Mouse (Mus musculus) intestine, embryonic 15.5 days (tissue): ENCODE results near the gene Unc5b. TPM values are rescaled to one million over a fixed set of nuclear protein-coding genes. Genes with fewer than 3 reads are reported as not detected.
"Not testable (repeated sequence)": the region's sequence is repeated elsewhere in the genome, so short reads cannot be mapped to it uniquely, and the experiment has no call there.

ENCODE experiments used
- ATAC-seq: fragments of 200-750 bp; cut with Nextera tagmentation; 2 replicates; pipeline ENCODE4 v1.8.0; 2017; ENCODE audit warnings: moderate TSS enrichment, moderate library complexity
- H3K27ac ChIP-seq: fragments of 300-500 bp; sonication (generic); 2 replicates; pipeline ENCODE4 v1.5.1; 2015; ENCODE audit warnings: mild to moderate bottlenecking, inconsistent platforms
- H3K27me3 ChIP-seq: fragments of 300-500 bp; sonication (generic); replicated peaks from 2 replicates; pipeline ENCODE4 v1.6.1; 2015; ENCODE audit warnings: inconsistent platforms
- H3K36me3 ChIP-seq: fragments of 300-500 bp; sonication (generic); 2 replicates; pipeline ENCODE4 v1.6.1; 2015; ENCODE audit warnings: inconsistent platforms
- H3K4me1 ChIP-seq: fragments of 300-500 bp; sonication (generic); replicated peaks from 2 replicates; pipeline ENCODE4 v1.6.1; 2015; ENCODE audit warnings: inconsistent platforms
- H3K4me2 ChIP-seq: fragments of 300-500 bp; sonication (generic); replicated peaks from 2 replicates; pipeline ENCODE4 v1.6.1; 2015; ENCODE audit warnings: mild to moderate bottlenecking, inconsistent platforms
- H3K4me3 ChIP-seq: fragments of 300-500 bp; sonication (generic); replicated peaks from 2 replicates; pipeline ENCODE4 v1.5.1; 2015; ENCODE audit warnings: inconsistent platforms
- H3K9ac ChIP-seq: fragments of 300-500 bp; sonication (generic); 2 replicates; pipeline ENCODE4 v1.6.1; 2015; ENCODE audit warnings: inconsistent platforms
- H3K9me3 ChIP-seq: fragments of 300-500 bp; sonication (generic); 2 replicates; pipeline ENCODE4 v1.6.1; 2016; ENCODE audit warnings: inconsistent platforms
- WGBS: fragments of 180-500 bp; shearing (Covaris S2); methylation state at CpG from one replicate; pipeline ENCODE4 v1.1.7; 2015; 5-methylcytosine and 5-hydroxymethylcytosine counted together
- polyA plus RNA-seq: library from polyadenylated mRNA; unstranded; fragments of >200 nt; fragmentation: Nextera tagmentation; extraction: Ambion mirVana; gene quantifications from 2 replicates; pipeline ENCODE4 v1.2.1, GENCODE M21; 2015

Gene Unc5b
- polyA plus RNA-seq, result 4.6 and 5.1 TPM in 2 replicates

DNA sequence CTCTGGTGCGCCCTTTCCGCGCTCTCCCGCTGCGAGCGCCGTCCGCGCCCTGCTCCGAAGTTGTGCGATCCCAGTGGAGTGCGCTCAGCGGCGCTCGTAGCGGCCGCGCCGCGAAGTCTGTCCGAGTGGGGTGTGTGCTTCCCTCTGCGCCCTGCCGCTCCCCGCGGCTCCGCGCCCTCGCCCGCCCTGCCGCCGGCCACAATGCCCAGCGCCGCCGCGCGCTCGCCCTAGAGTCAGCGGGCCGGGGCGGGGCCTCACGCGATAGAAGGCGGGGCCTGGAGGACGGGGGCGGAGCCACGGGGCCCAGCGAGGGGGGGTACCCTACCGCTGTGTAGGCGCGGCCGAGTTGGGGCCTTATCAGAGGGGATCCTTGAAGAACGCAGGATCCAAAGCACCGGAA is at the start of gene Unc5b:
Gene Unc5b (minus strand): TSS at position 203 of the 400 bp plus-strand sequence.
- Histone ChIP-seq H3K9me3 (no peaks in the 10 kb centered on the region), H3K4me3 (peak within 1 kb of the TSS; percentile 73), H3K4me2 (peak within 1 kb of the TSS; percentile 99), H3K36me3 (no peaks in the 10 kb centered on the region), H3K27me3 (peaks cover 18% of the 10 kb centered on the region), H3K4me1 (peaks cover 42% of the 10 kb centered on the region), H3K9ac (peak within 1 kb of the TSS; percentile 85), H3K27ac (peak within 1 kb of the TSS; percentile 91)
- WGBS, result under 1% methylated on average over 53 of the region's 53 CpGs
- ATAC-seq, result peak; percentile 97

- Histone ChIP-seq H3K27ac (no peak overlapping the region), H3K4me3 (no peak overlapping the region), H3K36me3 (no peaks in the 10 kb centered on the region), H3K9ac (no peak overlapping the region), H3K27me3 (no peaks in the 10 kb centered on the region), H3K4me1 (no peaks in the 10 kb centered on the region), H3K4me2 (no peak overlapping the region), H3K9me3 (no peaks in the 10 kb centered on the region)
- WGBS, result 82% methylated on average over 4 of the region's 4 CpGs
- ATAC-seq, result no peak
Observed at GRCm38 (mm10) chr10:60879817-60880216, 48.4 kb upstream of the Unc5b start.

GRCm38 (mm10) chr10:60877075-60877474 is 45.7 kb upstream of the Unc5b start:
- Histone ChIP-seq H3K9ac (no peak overlapping the region), H3K27me3 (no peaks in the 10 kb centered on the region), H3K9me3 (no peaks in the 10 kb centered on the region), H3K4me2 (no peak overlapping the region), H3K4me1 (no peaks in the 10 kb centered on the region), H3K36me3 (no peaks in the 10 kb centered on the region), H3K4me3 (no peak overlapping the region), H3K27ac (no peak overlapping the region)
- no peak for ATAC-seq
- 90% methylated on average over 5 of the region's 5 CpGs for WGBS

DNA sequence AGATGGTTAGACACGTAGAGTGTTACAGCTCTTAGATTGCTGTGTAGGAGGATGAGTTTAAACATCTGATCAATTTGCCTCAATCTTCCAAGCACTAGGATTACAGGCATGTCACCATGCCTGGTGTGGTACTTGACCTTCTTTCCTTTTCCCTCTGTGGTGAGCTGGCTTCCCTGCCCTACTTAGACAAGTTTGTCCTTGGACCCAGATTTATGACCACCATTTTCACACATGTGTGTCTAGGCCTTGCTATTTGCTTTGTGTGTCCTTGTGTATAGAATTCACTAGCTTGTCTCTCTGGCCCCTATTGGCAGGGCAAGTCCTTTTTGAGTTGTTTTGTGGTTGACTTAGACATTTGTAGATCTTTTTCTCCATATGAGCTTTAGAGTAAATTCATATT is 43.6 kb upstream of the Unc5b start:
- no peaks in the 10 kb centered on the region for H3K27me3 ChIP-seq
- H3K9me3 ChIP-seq, result no peaks in the 10 kb centered on the region
- no peak overlapping the region for H3K27ac ChIP-seq
- H3K4me1 ChIP-seq, result no peaks in the 10 kb centered on the region
- no peak overlapping the region for H3K9ac ChIP-seq
- 67% methylated on average over 1 of the region's 1 CpGs for WGBS
- H3K4me3 ChIP-seq, result no peak overlapping the region
- H3K36me3 ChIP-seq, result no peaks in the 10 kb centered on the region
- H3K4me2 ChIP-seq, result no peak overlapping the region
- no peak for ATAC-seq

- Histone ChIP-seq H3K36me3 (no peaks in the 10 kb centered on the region), H3K27ac (no peak overlapping the region), H3K9ac (no peak overlapping the region), H3K4me2 (no peak overlapping the region), H3K4me3 (no peak overlapping the region), H3K4me1 (no peaks in the 10 kb centered on the region), H3K27me3 (no peaks in the 10 kb centered on the region), H3K9me3 (no peaks in the 10 kb centered on the region)
- WGBS, result 83% methylated on average over 6 of the region's 6 CpGs
- no peak for ATAC-seq
Observed at GRCm38 (mm10) chr10:60863318-60863717, 31.9 kb upstream of the Unc5b start.

DNA sequence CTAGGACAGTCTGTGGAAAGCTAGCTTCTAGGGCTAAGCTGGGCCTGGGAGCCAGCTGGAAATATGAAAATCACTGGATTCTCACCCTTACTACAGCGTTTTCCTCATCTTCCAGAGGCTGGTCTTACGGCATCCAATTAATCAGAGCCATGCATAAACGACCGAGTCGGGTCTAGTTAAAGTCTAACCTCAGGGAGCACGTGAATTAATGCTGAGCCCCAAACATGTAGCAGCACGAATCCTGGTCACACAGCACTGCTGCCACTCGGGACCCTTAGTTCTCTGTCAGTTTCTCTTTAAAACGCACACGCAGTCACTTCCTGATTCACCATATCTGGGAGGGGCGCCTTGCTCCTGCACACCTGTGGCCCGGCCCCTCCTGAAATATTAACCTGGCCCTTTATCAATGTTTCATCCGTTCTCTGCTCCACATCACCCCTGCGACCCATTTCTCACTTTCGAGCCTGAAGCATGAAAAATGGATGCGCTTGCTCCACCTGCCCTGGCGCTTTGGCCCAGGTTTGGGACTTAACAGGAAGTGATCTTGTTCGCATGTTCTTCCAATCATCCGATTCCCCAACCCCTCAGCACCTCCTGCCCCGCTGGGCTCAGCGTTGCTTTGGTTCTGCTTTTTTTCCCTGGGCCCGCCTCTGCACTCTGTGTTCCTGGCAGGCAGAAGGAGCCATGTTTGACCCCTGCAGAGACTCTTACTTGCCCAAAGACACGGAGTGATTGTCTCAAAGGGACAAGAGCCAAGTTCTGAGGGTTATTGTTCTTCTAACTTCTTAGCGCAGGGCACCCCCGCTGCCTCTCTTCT is 31.3 kb upstream of the Unc5b start:
- 54% methylated on average over 25 of the region's 25 CpGs for WGBS
- no peaks in the 10 kb centered on the region for H3K4me1 ChIP-seq
- H3K27ac ChIP-seq, result no peak overlapping the region
- H3K9me3 ChIP-seq, result no peaks in the 10 kb centered on the region
- 0 out of 2 replicates have a peak overlapping the region, but pooled peaks have one; percentile 5 for H3K9ac ChIP-seq
- ATAC-seq, result peak; percentile 63
- no peaks in the 10 kb centered on the region for H3K36me3 ChIP-seq
- H3K4me2 ChIP-seq, result peak overlapping the region; percentile 43
- peak overlapping the region; percentile 16; the same call in 1 of the 2 replicates for H3K4me3 ChIP-seq
- no peaks in the 10 kb centered on the region for H3K27me3 ChIP-seq

- H3K4me1 ChIP-seq, H3K4me2 ChIP-seq, H3K9ac ChIP-seq, H3K27me3 ChIP-seq, H3K9me3 ChIP-seq, H3K4me3 ChIP-seq, ATAC-seq, H3K36me3 ChIP-seq, H3K27ac ChIP-seq: not testable (repeated sequence)
Observed at GRCm38 (mm10) chr10:60845271-60845670, 13.9 kb upstream of the Unc5b start.

DNA sequence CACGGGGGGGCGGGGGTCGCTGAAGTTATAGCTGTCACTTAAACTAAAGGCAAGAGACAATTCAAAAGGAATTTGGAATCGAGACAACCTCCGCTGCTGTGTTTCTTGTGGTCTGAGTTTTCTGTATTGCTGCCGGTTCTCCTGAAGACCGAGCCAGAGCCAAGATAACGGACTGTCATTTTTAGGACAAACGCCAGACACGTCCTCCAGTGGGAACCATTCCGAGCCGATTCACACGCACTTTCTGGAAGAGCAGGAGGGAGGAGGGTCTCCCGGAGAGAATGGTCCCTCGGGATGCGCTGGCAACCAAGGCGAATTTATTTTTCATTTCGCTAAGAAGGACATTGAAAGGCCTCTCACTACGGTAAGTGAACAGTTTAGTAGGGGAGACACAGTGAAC is 7.4 kb upstream of the Unc5b start:
- 0 out of 2 replicates have a peak, but pooled peaks cover 4% of the 10 kb centered on the region for H3K27me3 ChIP-seq
- peak overlapping the region; percentile 15 for H3K4me2 ChIP-seq
- H3K27ac ChIP-seq, result no peak overlapping the region
- no peaks in the 10 kb centered on the region for H3K4me1 ChIP-seq
- 40% methylated on average over 19 of the region's 19 CpGs for WGBS
- H3K9me3 ChIP-seq, result no peaks in the 10 kb centered on the region
- ATAC-seq, result no peak
- no peaks in the 10 kb centered on the region for H3K36me3 ChIP-seq
- no peak overlapping the region for H3K4me3 ChIP-seq
- H3K9ac ChIP-seq, result no peak overlapping the region

GRCm38 (mm10) chr10:60834949-60835348 is 3.6 kb upstream of the Unc5b start:
- Histone ChIP-seq H3K4me3 (no peak overlapping the region), H3K4me2 (no peak overlapping the region), H3K4me1 (peaks cover 15% of the 10 kb centered on the region; the same call in 1 of the 2 replicates), H3K27ac (no peak overlapping the region), H3K27me3 (0 out of 2 replicates have a peak, but pooled peaks cover 4% of the 10 kb centered on the region), H3K36me3 (no peaks in the 10 kb centered on the region), H3K9ac (no peak overlapping the region), H3K9me3 (no peaks in the 10 kb centered on the region)
- ATAC-seq, result no peak
- 6% methylated on average over 13 of the region's 13 CpGs for WGBS

DNA sequence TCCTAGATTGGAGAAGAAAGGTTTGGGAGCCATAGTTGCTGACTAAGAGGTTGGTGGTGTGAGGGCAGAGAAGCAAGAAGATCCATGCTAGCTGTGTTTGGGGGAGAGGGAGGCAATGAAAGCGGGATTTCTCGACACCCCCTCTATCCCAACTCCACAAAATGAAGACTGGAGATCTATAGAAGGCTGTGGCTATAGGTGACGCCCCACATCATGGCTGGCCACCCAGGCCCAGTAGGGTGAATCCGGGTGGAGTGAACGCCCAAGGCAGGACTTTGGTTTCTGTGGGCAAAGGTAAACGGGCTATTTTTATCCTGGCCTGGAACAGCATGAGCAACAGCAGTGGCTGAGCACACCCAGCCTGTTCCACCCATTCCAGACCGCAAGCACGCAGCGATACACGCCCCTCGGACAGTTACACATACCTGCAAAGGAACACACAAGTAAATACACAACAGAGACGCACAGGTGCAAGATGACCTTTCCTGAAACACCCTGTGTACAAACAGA is 1.3 kb upstream of the Unc5b start:
- WGBS, result 67% methylated on average over 12 of the region's 12 CpGs
- peaks cover 29% of the 10 kb centered on the region for H3K4me1 ChIP-seq
- no peak overlapping the region for H3K27ac ChIP-seq
- H3K4me2 ChIP-seq, result no peak overlapping the region
- peak; percentile 12; the same call in 1 of the 2 replicates for ATAC-seq
- H3K9me3 ChIP-seq, result no peaks in the 10 kb centered on the region
- H3K9ac ChIP-seq, result no peak overlapping the region
- H3K27me3 ChIP-seq, result peaks cover 15% of the 10 kb centered on the region
- no peak overlapping the region for H3K4me3 ChIP-seq
- H3K36me3 ChIP-seq, result no peaks in the 10 kb centered on the region

DNA sequence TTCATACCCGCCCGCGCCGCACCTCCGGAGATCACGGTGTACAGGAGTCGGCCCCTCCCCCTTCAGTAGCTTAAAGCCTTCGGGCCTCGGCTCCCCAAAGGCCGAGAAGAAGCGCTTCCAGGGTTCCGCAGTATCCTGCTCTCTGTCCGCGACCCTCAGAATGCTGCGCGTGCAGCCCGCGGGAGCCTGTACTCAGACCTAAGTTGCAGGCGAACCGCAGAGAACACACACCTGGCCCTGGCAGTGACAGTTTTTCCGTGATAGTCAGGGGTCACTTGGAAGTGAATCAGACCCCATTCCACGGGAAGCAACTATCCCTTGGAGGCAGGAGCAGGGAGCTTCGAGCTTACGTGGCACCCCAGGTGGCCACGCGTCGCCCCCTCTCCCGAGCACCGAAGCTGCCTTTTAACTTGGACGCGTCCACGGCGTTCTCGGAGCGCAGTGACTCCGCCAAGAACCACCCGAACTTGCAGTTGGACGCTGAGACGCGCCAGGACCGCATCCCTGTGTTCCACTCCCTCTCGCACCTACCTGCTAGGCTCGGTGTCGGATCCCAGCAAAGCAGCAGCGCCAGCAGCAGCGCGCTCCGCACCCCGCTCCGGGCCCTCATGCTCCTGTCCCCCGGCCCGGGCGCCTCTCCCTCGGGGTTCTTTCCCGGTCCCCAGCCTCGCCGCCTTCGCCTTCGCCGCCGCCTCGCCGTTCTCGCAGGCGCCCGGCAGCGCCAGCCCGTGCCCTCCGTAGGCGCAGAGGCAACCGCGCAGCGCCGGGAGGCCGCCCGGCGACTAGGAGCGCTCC is 628 bp downstream of the Unc5b start:
- H3K36me3 ChIP-seq, result no peaks in the 10 kb centered on the region
- no peaks in the 10 kb centered on the region for H3K9me3 ChIP-seq
- peak overlapping the region; percentile 73 for H3K4me3 ChIP-seq
- peak; percentile 39 for ATAC-seq
- peak overlapping the region; percentile 91 for H3K27ac ChIP-seq
- H3K9ac ChIP-seq, result peak overlapping the region; percentile 85
- H3K27me3 ChIP-seq, result peaks cover 18% of the 10 kb centered on the region
- H3K4me2 ChIP-seq, result peak overlapping the region; percentile 99
- H3K4me1 ChIP-seq, result peaks cover 44% of the 10 kb centered on the region
- WGBS, result under 1% methylated on average over 78 of the region's 78 CpGs

GRCm38 (mm10) chr10:60830000-60830399 is 1.4 kb downstream of the Unc5b start:
- H3K27me3 ChIP-seq, result peaks cover 18% of the 10 kb centered on the region
- H3K4me1 ChIP-seq, result peaks cover 44% of the 10 kb centered on the region
- H3K9ac ChIP-seq, result peak overlapping the region; percentile 85
- no peaks in the 10 kb centered on the region for H3K36me3 ChIP-seq
- H3K9me3 ChIP-seq, result no peaks in the 10 kb centered on the region
- WGBS, result 1% methylated on average over 11 of the region's 11 CpGs
- H3K27ac ChIP-seq, result no peak overlapping the region
- peak overlapping the region; percentile 73 for H3K4me3 ChIP-seq
- ATAC-seq, result no peak
- peak overlapping the region; percentile 99 for H3K4me2 ChIP-seq
